Mouse (Mus musculus): ENCODE data around the gene Zbp1.

DNA sequence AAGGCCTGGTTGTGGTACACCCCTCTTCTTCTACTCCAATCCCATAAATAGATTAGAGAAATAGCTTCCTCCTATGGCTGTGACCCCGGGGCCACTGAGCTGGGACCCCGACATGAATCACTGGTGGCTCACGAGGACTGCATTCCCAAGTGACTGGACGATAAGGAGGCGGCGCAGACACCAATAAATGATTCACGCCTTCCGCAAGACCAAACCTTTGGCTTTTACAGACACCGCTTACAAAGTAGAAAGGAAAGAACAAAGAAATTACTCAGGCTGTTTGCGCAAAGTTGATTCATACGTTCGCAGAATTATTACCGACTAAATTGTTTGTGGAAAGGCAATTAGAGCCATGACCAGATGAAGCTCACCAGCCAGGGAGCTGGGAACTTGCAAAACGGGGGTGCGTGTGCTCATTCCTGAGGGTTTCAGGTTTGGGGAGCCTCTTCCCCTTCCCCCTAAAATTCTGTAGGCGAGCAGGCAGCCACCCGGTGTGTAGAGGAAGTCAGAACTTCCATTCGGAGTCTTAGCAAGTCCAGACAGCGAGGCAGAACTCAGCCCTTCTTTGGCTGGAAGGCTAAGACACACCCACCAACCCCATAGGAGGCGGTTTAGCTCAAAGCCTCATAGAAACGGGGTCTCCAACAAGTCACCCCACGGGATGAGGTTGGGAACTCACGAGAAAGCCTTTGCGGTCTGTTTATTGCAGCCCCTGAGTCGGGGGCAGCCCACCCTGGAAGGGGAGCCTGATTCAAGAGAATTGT lies 47.8 kb upstream of the Zbp1 start:
- TF ChIP-seq CTCF (conservative IDR thresholded peaks at IDR 0.05; ENCODE audit: insufficient read depth, insufficient read length, low read depth, low read length) (no peak), POLR2A (IDR thresholded peaks at IDR 0.05; ENCODE audit: low read depth, low read length) (no peak)

Data from kidney, adult 2 months (tissue).